Mouse (Mus musculus) small intestine, adult 2 months (tissue): ENCODE measurements around the gene Scd4.

ENCODE experiments used
- CTCF ChIP-seq: fragments of 200-500 bp; IDR thresholded peaks from 2 replicates; pipeline ENCODE4 v1.5.1; 2012; ENCODE audit warnings: low read depth, mild to moderate bottlenecking, control low read depth, inconsistent platforms, low read length, moderate library complexity, mixed read lengths; ENCODE audit not compliant: insufficient replicate concordance, insufficient read length; ENCODE audit errors: extremely low read depth
- POLR2A ChIP-seq: fragments of 200-500 bp; IDR thresholded peaks from 2 replicates; pipeline ENCODE4 v1.6.1; 2012; ENCODE audit warnings: low read depth, mild to moderate bottlenecking, control low read depth, inconsistent platforms, low read length, moderate library complexity

- TF ChIP-seq CTCF: no peak
- no peak for TF ChIP-seq POLR2A
These were observed 33.8 kb upstream of the Scd4 start for GRCm38 (mm10) chr19:44299078-44299477.
